Mouse (Mus musculus): ENCODE measurements around the gene Ino80d. TPM values are rescaled to one million over a fixed set of nuclear protein-coding genes. Genes with fewer than 3 reads are reported as not detected.

Ino80d gene
- polyA plus RNA-seq, 1 experiment: 11.5 TPM

GRCm38 (mm10) chr1:63107614-63108327 lies 6.7 kb downstream of the Ino80d start:
- peaks cover 17% of the 10 kb centered on the region for H3K36me3 ChIP-seq (ENCODE audit: control insufficient read depth, insufficient read depth, low read length)
- H3K27ac ChIP-seq (ENCODE audit: insufficient read depth, low read depth, low read length): no peak overlapping the region
- WGBS: 48% methylated on average over 6 of the region's 6 CpGs
- H3K4me1 ChIP-seq (ENCODE audit: control insufficient read depth, insufficient read depth, insufficient read length, low read length): peaks cover 4% of the 10 kb centered on the region; the same call in 1 of the 2 replicates
- no peak for TF ChIP-seq POLR2A (IDR thresholded peaks at IDR 0.05; ENCODE audit: low read depth, low read length)
- TF ChIP-seq CTCF (IDR thresholded peaks at IDR 0.05; ENCODE audit: extremely low read depth, insufficient read length, insufficient replicate concordance, low read depth, low read length): no peak
- no peak overlapping the region for H3K4me3 ChIP-seq (ENCODE audit: low read depth, low read length)
- no peaks in the 10 kb centered on the region for H3K27me3 ChIP-seq (ENCODE audit: control insufficient read depth, insufficient read depth, low read length)

- peaks cover 44% of the 10 kb centered on the region for H3K36me3 ChIP-seq (ENCODE audit: control insufficient read depth, insufficient read depth, low read length)
- no peaks in the 10 kb centered on the region for H3K27me3 ChIP-seq (ENCODE audit: control insufficient read depth, insufficient read depth, low read length)
- no peak overlapping the region for H3K4me3 ChIP-seq (ENCODE audit: low read depth, low read length)
- TF ChIP-seq CTCF (IDR thresholded peaks at IDR 0.05; ENCODE audit: extremely low read depth, insufficient read length, insufficient replicate concordance, low read depth, low read length) (no peak), POLR2A (IDR thresholded peaks at IDR 0.05; ENCODE audit: low read depth, low read length) (no peak)
- 86% methylated on average over 12 of the region's 12 CpGs for WGBS
- H3K27ac ChIP-seq (ENCODE audit: insufficient read depth, low read depth, low read length): no peak overlapping the region
- H3K4me1 ChIP-seq (ENCODE audit: control insufficient read depth, insufficient read depth, insufficient read length, low read length): peaks cover 4% of the 10 kb centered on the region; the same call in 1 of the 2 replicates
Observed at GRCm38 (mm10) chr1:63102758-63103451, 11.6 kb downstream of the Ino80d start.

DNA sequence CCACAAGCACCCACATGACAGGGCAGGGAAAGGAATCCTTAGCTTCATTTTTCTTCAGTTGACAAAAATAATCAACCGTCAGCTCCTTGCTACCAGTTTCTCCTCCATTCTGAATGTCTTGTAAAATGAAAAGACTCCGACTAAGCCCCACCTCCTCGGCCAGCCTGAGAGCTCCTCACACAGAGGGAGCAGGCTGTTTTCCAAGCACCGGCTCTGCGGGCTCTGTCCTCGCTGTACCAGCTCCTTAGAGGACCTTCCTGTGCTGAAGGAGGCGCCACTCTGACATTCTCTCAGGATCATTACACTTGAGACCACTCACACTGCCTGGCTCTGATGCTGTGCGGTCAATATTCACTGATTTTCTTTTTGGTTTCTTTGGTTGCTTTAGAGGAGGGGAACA lies 14.3 kb downstream of the Ino80d start:
- Histone ChIP-seq H3K4me3 (ENCODE audit: low read depth, low read length) (no peak overlapping the region), H3K27ac (ENCODE audit: insufficient read depth, low read depth, low read length) (no peak overlapping the region), H3K36me3 (ENCODE audit: control insufficient read depth, insufficient read depth, low read length) (peaks cover 44% of the 10 kb centered on the region), H3K27me3 (ENCODE audit: control insufficient read depth, insufficient read depth, low read length) (no peaks in the 10 kb centered on the region), H3K4me1 (ENCODE audit: control insufficient read depth, insufficient read depth, insufficient read length, low read length) (no peaks in the 10 kb centered on the region)
- TF ChIP-seq POLR2A (IDR thresholded peaks at IDR 0.05; ENCODE audit: low read depth, low read length) (no peak), CTCF (IDR thresholded peaks at IDR 0.05; ENCODE audit: extremely low read depth, insufficient read length, insufficient replicate concordance, low read depth, low read length) (no peak)
- 95% methylated on average over 8 of the region's 8 CpGs for WGBS

DNA sequence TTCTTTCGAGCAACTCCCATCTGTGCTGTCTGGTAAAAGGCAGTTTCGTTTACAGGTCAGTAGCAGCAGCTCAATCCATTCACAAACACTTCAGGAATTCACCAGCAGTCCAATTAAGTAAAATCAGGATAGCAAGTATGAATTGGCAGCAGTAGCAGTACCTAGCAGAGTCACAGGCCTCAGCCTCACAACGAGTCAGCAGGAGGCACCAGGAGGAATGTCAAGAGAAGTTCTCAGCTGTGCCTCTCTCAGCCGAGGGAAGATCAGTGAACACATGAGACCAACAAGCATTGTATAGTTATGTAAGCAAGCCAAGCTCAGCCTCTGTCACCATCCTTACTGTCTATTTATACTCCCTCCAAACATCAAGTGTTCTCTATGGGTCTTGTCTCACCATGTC lies 15.6 kb downstream of the Ino80d start:
- WGBS: 74% methylated on average over 4 of the region's 4 CpGs
- TF ChIP-seq POLR2A (IDR thresholded peaks at IDR 0.05; ENCODE audit: low read depth, low read length) (no peak), CTCF (IDR thresholded peaks at IDR 0.05; ENCODE audit: extremely low read depth, insufficient read length, insufficient replicate concordance, low read depth, low read length) (no peak)
- H3K4me3 ChIP-seq (ENCODE audit: low read depth, low read length): no peak overlapping the region
- peaks cover 48% of the 10 kb centered on the region for H3K36me3 ChIP-seq (ENCODE audit: control insufficient read depth, insufficient read depth, low read length)
- no peak overlapping the region for H3K27ac ChIP-seq (ENCODE audit: insufficient read depth, low read depth, low read length)
- H3K27me3 ChIP-seq (ENCODE audit: control insufficient read depth, insufficient read depth, low read length): no peaks in the 10 kb centered on the region
- no peaks in the 10 kb centered on the region for H3K4me1 ChIP-seq (ENCODE audit: control insufficient read depth, insufficient read depth, insufficient read length, low read length)

DNA sequence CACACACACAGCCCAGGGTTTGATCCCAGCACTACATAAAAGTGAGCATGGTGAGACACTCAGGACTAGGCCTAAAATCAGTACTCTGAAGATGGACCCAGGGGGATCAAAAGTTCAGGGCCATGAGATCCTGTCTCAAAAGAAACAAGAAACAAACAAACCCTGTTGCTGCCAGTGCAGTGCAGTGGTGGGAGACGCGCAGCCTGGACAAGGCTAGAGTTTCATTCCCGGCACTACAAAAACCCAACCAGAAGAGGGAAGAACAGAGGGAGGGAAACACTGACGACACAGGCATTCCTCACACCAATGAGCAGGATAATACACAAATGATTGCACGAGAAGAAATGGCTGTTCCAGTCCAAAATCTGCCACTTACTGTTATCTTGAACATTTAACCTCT lies 18.4 kb downstream of the Ino80d start:
- no peaks in the 10 kb centered on the region for H3K27me3 ChIP-seq (ENCODE audit: control insufficient read depth, insufficient read depth, low read length)
- TF ChIP-seq POLR2A (IDR thresholded peaks at IDR 0.05; ENCODE audit: low read depth, low read length) (no peak), CTCF (IDR thresholded peaks at IDR 0.05; ENCODE audit: extremely low read depth, insufficient read length, insufficient replicate concordance, low read depth, low read length) (no peak)
- 82% methylated on average over 5 of the region's 5 CpGs for WGBS
- peaks cover 46% of the 10 kb centered on the region for H3K36me3 ChIP-seq (ENCODE audit: control insufficient read depth, insufficient read depth, low read length)
- no peak overlapping the region for H3K4me3 ChIP-seq (ENCODE audit: low read depth, low read length)
- no peaks in the 10 kb centered on the region for H3K4me1 ChIP-seq (ENCODE audit: control insufficient read depth, insufficient read depth, insufficient read length, low read length)
- H3K27ac ChIP-seq (ENCODE audit: insufficient read depth, low read depth, low read length): no peak overlapping the region

- Histone ChIP-seq H3K36me3 (ENCODE audit: control insufficient read depth, insufficient read depth, low read length) (peaks cover 52% of the 10 kb centered on the region), H3K4me3 (ENCODE audit: low read depth, low read length) (no peak overlapping the region), H3K27ac (ENCODE audit: insufficient read depth, low read depth, low read length) (no peak overlapping the region), H3K4me1 (ENCODE audit: control insufficient read depth, insufficient read depth, insufficient read length, low read length) (no peaks in the 10 kb centered on the region), H3K27me3 (ENCODE audit: control insufficient read depth, insufficient read depth, low read length) (no peaks in the 10 kb centered on the region)
- WGBS: 89% methylated on average over 5 of the region's 5 CpGs
- TF ChIP-seq POLR2A (IDR thresholded peaks at IDR 0.05; ENCODE audit: low read depth, low read length) (no peak), CTCF (IDR thresholded peaks at IDR 0.05; ENCODE audit: extremely low read depth, insufficient read length, insufficient replicate concordance, low read depth, low read length) (no peak)
Observed at GRCm38 (mm10) chr1:63089795-63090194, 24.7 kb downstream of the Ino80d start.

GRCm38 (mm10) chr1:63088614-63089013 lies 25.9 kb downstream of the Ino80d start:
- no peak overlapping the region for H3K27ac ChIP-seq (ENCODE audit: insufficient read depth, low read depth, low read length)
- TF ChIP-seq POLR2A (IDR thresholded peaks at IDR 0.05; ENCODE audit: low read depth, low read length): no peak
- no peak for TF ChIP-seq CTCF (IDR thresholded peaks at IDR 0.05; ENCODE audit: extremely low read depth, insufficient read length, insufficient replicate concordance, low read depth, low read length)
- H3K4me3 ChIP-seq (ENCODE audit: low read depth, low read length): no peak overlapping the region
- no peaks in the 10 kb centered on the region for H3K4me1 ChIP-seq (ENCODE audit: control insufficient read depth, insufficient read depth, insufficient read length, low read length)
- H3K27me3 ChIP-seq (ENCODE audit: control insufficient read depth, insufficient read depth, low read length): no peaks in the 10 kb centered on the region
- WGBS: 94% methylated on average over 1 of the region's 1 CpGs
- H3K36me3 ChIP-seq (ENCODE audit: control insufficient read depth, insufficient read depth, low read length): peaks cover 53% of the 10 kb centered on the region
